Mouse (Mus musculus) brain, embryonic 18.5 days (tissue): ENCODE results near the gene Pou5f2.
A peak's percentile ranks its signal among the peaks of the same experiment; 100 is the strongest.

Experiments
- DNase-seq: peaks from one replicate; pipeline ENCODE4 v3.0.0-alpha.2; 2012; ENCODE audit warnings: low read depth, low spot score

Pou5f2 gene

DNA sequence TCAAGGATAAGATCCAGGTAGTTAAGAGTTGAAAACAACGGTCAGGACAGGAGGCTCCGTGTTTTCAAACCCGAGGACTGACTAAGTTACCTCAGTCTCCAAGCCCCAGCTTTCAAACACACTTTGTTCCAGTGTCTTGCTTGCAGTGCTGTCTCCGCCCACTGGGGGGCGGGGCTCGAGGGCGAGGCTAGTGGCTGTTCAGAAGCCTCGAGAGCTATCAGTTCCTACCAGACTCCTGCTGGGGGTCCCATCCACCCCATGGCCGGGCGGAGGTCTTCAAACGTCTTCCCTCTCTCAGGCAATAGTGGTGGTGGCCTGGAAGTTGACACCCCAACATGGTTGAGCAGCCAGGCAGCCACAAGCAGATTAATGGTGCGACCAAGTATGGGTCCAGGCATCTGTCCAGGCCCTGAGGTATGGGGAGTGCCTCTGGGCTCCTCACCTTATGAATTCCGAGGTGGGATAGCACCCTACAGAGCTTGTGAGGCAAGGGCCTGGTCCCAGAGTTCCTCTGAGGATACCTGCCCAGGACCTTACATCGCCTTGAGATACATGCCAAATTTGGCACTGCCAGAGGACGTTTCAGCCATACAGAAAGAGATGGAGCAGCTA, at the start of gene Pou5f2:
Gene Pou5f2 (plus strand): TSS at position 220 of the 612 bp plus-strand sequence.
- no peak for DNase-seq

DNA sequence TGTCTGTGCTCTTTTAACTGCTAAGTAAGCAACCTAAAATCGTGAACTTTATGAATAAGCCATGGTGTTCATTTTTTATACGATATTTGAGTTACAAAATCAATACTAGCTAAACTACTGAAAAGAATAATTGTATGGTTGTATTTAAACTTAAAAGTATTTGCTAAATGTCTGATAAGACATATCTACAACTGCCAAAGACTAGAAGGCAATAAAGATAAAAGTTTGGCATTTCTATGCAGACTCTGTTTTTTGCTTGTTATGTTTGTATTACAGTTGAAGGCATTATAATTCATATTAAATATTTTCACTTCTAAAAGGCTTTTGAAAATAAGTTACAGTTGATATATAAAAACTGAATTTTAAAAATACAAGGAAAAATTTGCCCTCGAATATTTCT, 48.5 kb upstream of the Pou5f2 start:
- DNase-seq = no peak

DNA sequence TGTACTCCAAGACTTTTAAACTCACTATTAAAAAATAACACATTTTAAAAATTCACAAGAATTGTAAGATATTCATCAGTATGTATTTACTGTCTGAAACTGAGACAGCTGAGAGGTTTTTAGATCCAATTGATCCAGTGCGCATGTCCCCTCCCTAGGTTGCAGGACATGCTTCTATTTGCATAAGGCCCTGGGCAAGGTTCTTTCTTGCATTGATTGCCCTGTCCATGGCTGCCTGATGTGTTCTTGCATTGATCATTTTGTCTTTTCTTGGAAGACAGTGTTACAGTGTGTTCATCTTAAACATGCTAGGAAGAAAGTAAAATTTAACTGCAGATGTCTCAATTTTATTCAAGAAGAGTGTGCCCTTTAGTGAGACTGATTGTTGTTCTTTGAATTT, 47.6 kb upstream of the Pou5f2 start:
- no peak for DNase-seq

DNA sequence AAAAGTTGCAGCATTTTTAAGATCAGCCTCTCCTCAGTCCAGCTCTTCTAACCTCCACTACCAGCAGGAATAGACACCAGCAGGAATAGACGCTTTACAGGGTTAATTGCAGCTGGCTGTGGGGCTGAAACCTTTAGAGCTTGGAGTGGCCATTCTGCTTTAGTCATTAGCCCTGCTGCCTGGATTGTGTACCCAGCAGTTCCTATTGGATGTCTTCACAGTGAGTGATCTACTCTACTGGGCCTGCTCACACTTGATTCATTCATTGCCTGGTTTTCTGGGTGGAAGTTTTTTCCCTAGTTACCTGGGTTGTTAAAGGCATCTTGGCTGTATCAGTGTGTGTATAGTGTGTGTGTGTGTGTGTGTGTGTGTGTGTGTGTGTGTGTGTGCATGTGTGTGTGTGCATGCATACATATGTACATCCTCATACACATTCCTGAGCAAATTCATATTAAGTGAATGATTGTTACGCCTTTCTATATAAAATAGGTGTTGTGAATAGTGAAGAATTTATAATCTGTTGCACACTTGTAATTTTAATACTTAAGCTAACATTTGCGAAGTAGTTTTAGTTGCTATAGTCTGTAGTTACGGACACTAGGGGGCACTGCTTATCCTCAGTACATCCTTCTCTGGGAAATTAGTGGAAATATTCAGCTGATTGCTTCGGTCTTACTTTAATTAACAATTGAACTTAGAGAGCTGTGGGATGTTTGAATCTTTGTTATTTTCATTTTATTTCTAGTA, 42.4 kb upstream of the Pou5f2 start:
- peak; percentile 46 for DNase-seq

DNA sequence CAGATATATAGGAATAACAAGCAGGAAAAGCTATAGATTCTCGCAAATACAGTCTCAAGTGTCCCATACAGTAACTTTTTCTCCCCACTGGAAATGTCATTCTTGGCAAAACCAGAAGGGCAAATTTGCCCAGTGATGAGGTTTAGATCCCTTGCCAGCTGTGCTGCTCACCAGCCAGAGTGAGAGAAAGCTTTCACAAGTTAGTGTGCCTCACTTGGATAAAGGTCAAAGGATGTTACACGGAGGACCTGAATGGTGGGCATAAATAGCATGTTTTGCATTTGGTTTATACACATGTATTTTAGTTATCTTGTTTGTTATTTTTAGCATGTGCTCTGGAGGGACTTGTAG, 41.9 kb upstream of the Pou5f2 start:
- DNase-seq = no peak

DNA sequence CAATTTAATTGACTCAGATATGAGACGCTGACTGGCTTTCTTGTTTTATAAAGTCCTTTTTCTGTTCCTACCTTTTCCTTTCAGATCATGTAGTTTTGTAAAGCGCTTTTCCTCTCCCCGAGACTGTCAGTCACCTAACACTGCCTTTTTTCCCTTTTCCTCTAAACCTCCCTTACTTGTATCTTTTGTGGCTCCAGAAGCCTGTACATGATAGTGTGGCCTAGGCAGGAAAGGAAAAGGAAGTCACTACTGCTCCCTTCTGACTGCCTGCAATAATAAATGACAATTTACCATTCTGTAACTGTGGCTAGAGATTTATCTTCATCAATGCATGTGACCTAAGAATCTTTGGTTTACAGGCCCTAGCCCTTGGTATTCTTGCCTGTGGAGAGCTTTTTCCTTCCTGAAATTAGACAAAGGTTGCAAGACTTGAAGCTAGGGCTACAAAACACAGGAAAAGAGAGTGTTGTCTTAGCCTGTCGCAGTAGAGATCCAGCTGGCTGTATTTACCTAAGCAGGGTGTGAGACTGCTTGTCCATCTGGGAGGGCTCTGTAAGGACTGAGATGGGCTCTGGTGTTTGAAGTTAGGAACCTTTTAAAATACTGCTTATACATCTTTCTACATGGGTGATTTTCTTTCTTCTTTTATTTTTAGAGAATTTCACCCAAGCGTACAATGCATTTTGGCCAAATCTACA, 33.4 kb upstream of the Pou5f2 start:
- no peak for DNase-seq

DNA sequence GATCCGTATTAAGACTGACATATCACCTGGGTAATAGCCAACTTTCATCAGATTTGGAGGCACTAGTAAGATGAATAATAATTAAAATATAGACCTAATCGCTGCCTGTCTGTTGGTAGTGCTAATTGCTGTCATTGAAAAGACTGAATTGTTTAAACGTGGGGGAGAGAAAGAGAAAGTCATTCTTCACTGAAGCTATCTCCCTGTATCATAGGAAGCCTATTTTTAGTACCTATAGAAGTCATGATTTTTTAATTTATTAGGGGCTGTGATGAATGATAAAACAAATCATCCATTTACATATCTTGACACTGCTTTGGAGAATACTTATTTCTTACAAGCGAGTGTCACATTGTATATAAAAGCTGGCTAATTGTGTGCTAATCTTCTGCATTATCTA, 20.1 kb upstream of the Pou5f2 start:
- no peak for DNase-seq

DNA sequence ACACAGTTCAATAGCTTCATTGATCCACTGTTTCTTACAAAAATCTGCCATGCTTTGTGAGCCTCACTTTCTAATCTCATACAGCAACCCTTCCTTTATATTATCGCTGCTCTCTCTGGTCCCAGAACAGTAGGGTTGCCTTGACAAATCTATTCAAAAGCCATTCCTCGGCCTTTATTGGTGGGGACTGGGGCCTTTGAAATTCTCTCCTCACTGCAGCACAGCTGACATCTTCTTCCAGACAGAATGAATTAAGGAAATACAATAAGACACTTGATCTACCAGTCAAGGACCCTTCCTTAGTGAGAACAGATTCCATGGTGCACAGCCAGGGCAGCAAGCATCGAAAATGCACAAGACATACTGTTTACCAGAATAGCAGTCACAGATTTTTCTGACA, 19.4 kb upstream of the Pou5f2 start:
- DNase-seq = no peak

DNA sequence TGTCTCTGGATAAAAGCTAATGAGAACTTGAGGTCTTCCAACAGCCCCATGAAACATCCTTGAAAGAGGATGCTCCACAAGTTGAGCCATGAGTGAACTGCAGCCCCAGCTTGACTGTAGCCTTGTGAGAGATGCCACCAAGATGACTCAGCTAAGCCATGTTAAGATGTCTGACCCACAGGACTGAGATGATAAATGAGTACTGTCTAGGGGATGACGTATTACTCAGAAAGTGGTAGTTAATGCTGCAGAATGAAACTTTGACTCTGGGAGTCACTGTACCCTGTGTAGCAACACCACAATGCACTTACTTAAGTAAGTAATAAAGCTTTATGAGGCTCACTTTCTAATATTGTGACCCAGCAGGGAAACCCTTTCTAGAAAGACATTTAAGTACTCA, 14.5 kb upstream of the Pou5f2 start:
- no peak for DNase-seq

DNA sequence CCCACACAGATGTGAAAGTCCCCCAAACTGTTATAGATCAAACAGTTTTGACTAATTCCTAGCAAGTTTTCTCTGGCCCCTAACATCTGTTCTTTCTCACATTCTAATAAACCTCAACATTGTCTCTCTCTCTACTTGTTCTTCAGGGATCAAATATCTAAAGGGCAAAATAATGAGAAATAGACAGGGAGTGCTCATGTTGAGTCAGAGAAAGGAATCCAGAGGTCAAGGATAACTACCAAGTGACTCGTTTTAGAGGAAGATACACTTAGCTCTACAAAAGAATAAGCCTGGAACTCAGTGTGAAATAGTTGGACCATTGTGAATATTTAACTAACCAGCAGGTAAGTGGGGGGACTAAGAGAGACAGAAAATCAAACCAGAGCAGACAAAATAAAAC, 8.1 kb downstream of the Pou5f2 start:
- DNase-seq = no peak

DNA sequence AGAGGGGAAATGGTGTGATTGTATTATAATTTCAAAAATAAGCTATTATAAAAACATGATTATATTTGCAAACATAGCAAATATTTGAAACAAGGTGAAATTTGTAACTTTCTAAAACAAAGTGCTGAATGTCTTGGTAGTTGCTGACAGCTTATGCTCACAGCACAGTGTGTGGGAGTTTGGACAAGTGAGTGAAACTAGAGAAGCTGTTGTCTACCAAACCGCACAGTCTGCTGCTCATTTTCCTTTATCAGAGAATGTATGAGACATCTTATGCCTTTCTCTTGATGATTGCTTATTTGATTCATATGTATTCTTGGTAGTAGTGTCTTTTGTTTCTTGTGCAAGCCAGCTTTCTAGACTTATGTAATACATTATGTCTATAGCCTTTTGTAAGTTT, 12.5 kb downstream of the Pou5f2 start:
- DNase-seq = no peak

DNA sequence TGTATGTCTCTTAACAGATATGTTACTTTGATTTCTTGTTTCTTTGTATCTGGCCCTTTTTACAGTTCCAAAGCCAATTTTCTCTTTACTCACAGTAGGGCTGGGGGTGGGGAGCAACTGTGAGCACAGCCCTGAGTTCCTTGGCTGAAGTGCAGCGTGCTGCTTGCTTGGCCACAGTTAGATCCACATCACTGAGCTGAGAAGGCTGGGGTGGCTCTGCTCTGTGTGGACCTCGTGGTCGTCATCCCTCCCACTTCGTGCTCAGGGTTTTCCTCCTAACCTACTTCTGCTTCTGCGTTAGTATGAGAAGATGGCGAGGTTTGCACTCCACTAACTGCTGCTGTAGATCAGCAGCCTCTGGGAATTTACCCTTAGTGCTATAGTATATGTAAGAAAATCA, 18.5 kb downstream of the Pou5f2 start:
- no peak for DNase-seq

DNA sequence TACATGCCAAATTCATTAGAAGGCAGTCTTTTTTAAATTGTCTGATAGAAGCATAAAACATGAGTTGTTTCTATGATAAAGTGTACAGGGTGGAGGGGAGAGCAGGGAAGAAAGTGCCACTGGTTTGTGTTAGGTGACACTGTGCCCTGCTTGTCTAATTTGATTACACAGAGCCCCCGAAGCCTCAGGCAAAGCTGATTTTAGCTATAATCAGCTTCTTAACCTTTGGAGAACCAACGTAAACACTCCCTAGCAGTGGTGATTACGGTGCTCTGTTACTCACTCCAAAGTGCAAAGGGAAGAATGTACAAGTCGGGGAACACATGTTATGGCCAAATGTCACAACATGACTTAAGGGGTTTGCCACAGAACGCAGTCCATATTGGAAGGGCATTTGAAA, 20.4 kb downstream of the Pou5f2 start:
- no peak for DNase-seq
